Mouse (Mus musculus) erythroblast, embryonic 14.5 days (primary cell): ENCODE results near the gene Slc48a1. TPM values are rescaled to one million over a fixed set of nuclear protein-coding genes. Genes with fewer than 3 reads are reported as not detected.

Source experiments
- H3K27me3 ChIP-seq: 2 replicates; pipeline ENCODE4 v1.6.1; 2012; ENCODE audit warnings: inconsistent platforms; ENCODE audit not compliant: control insufficient read depth
- H3K36me3 ChIP-seq: 2 replicates; pipeline ENCODE4 v1.6.1; 2012; ENCODE audit warnings: mild to moderate bottlenecking, inconsistent platforms; ENCODE audit not compliant: control insufficient read depth
- H3K4me1 ChIP-seq: 2 replicates; pipeline ENCODE4 v1.6.1; 2012; ENCODE audit warnings: inconsistent platforms; ENCODE audit not compliant: control insufficient read depth
- H3K4me3 ChIP-seq: replicated peaks from 2 replicates; pipeline ENCODE3; 2012; ENCODE audit warnings: moderate library complexity, mild to moderate bottlenecking, inconsistent platforms
- H3K9me3 ChIP-seq: 2 replicates; pipeline ENCODE4 v1.6.1; 2012; ENCODE audit warnings: low read length, inconsistent platforms, mixed read lengths; ENCODE audit not compliant: control insufficient read depth
- GATA1 ChIP-seq: IDR thresholded peaks from 2 replicates; pipeline ENCODE4 v1.6.1; 2012; ENCODE audit warnings: low read length, inconsistent platforms, mixed read lengths
- TAL1 ChIP-seq: IDR thresholded peaks from 3 replicates; pipeline ENCODE4 v1.6.1; 2012; ENCODE audit warnings: low read length, inconsistent platforms, mixed read lengths
- polyA plus RNA-seq: library from polyadenylated mRNA; stranded (reverse); fragments of >175 nt; gene quantifications from 2 replicates; pipeline ENCODE4 v1.2.3, GENCODE M21; 2012

The Slc48a1 gene
- polyA plus RNA-seq, 1 experiment: 32.7 TPM

- Histone ChIP-seq H3K4me1 (peaks cover 71% of the 10 kb centered on the region), H3K9me3 (no peaks in the 10 kb centered on the region), H3K4me3 (peak overlapping the region; percentile 99), H3K27me3 (peaks cover 30% of the 10 kb centered on the region), H3K36me3 (peaks cover 34% of the 10 kb centered on the region)
- no peak for TF ChIP-seq TAL1
- TF ChIP-seq GATA1: no peak
Observed at GRCm38 (mm10) chr15:97784561-97785161, 6.3 kb downstream of the Slc48a1 start.

- H3K27me3 ChIP-seq: peaks cover 26% of the 10 kb centered on the region
- H3K36me3 ChIP-seq: peaks cover 46% of the 10 kb centered on the region
- TF ChIP-seq TAL1 (peak; percentile 53), GATA1 (peak; percentile 72)
- no peaks in the 10 kb centered on the region for H3K9me3 ChIP-seq
- H3K4me3 ChIP-seq: peak overlapping the region; percentile 99
- peaks cover 79% of the 10 kb centered on the region for H3K4me1 ChIP-seq
Observed at GRCm38 (mm10) chr15:97785731-97786411, 7.6 kb downstream of the Slc48a1 start.

- H3K4me1 ChIP-seq: peaks cover 81% of the 10 kb centered on the region
- H3K36me3 ChIP-seq: peaks cover 53% of the 10 kb centered on the region
- H3K9me3 ChIP-seq: no peaks in the 10 kb centered on the region
- peak overlapping the region; percentile 99 for H3K4me3 ChIP-seq
- H3K27me3 ChIP-seq: peaks cover 20% of the 10 kb centered on the region
- TF ChIP-seq GATA1 (peak; percentile 46), TAL1 (no peak)
Observed at GRCm38 (mm10) chr15:97786412-97787112, 8.2 kb downstream of the Slc48a1 start.

- TF ChIP-seq GATA1 (no peak), TAL1 (no peak)
- Histone ChIP-seq H3K9me3 (no peaks in the 10 kb centered on the region), H3K4me1 (peaks cover 78% of the 10 kb centered on the region), H3K4me3 (peak overlapping the region; percentile 99), H3K27me3 (peaks cover 13% of the 10 kb centered on the region), H3K36me3 (peaks cover 60% of the 10 kb centered on the region)
Observed at GRCm38 (mm10) chr15:97787148-97787798, 9.0 kb downstream of the Slc48a1 start.

- Histone ChIP-seq H3K36me3 (peaks cover 68% of the 10 kb centered on the region), H3K4me1 (peaks cover 70% of the 10 kb centered on the region), H3K4me3 (peak overlapping the region; percentile 99)
Observed at GRCm38 (mm10) chr15:97787799-97788667, 9.7 kb downstream of the Slc48a1 start.

GRCm38 (mm10) chr15:97788821-97789220 is 10.5 kb downstream of the Slc48a1 start:
- Histone ChIP-seq H3K27me3 (no peaks in the 10 kb centered on the region), H3K9me3 (no peaks in the 10 kb centered on the region), H3K4me1 (peaks cover 63% of the 10 kb centered on the region), H3K4me3 (no peak overlapping the region), H3K36me3 (peaks cover 76% of the 10 kb centered on the region)
- no peak for TF ChIP-seq TAL1
- TF ChIP-seq GATA1: no peak

More at GRCm38 (mm10) chr15:97787799-97788667, 9.7 kb downstream of the Slc48a1 start:
- H3K9me3 ChIP-seq: no peaks in the 10 kb centered on the region
- no peak for TF ChIP-seq TAL1
- TF ChIP-seq GATA1: no peak
- peaks cover 6% of the 10 kb centered on the region for H3K27me3 ChIP-seq

GRCm38 (mm10) chr15:97789761-97790505 is 11.6 kb downstream of the Slc48a1 start:
- Histone ChIP-seq H3K9me3 (peaks cover 4% of the 10 kb centered on the region; the same call in 1 of the 2 replicates), H3K4me1 (peaks cover 56% of the 10 kb centered on the region), H3K36me3 (peaks cover 87% of the 10 kb centered on the region), H3K27me3 (no peaks in the 10 kb centered on the region), H3K4me3 (no peak overlapping the region)
- peak; percentile 58; the same call in 1 of the 2 replicates for TF ChIP-seq GATA1
- no peak for TF ChIP-seq TAL1
